Mouse (Mus musculus) cerebellum, adult 9-10 months (tissue): ENCODE measurements around the gene Trpv2.
A peak's percentile ranks its signal among the peaks of the same experiment; 100 is the strongest.

Experiments
- DNase-seq: peaks from one replicate; pipeline ENCODE4 v3.0.0; 2022

Trpv2 gene

GRCm38 (mm10) chr11:62573959-62574702, at the start of gene Trpv2:
Gene Trpv2 (plus strand): TSS chr11:62574486.
- no peak for DNase-seq

- DNase-seq: peak; percentile 9
Observed at GRCm38 (mm10) chr11:62537089-62537488, 37.2 kb upstream of the Trpv2 start.

GRCm38 (mm10) chr11:62537590-62537989, 36.7 kb upstream of the Trpv2 start:
- DNase-seq: no peak

- no peak for DNase-seq
Observed at GRCm38 (mm10) chr11:62538321-62539088, 35.8 kb upstream of the Trpv2 start.

GRCm38 (mm10) chr11:62539089-62539890, 35.0 kb upstream of the Trpv2 start, which contains the start of gene Cenpv:
Gene Cenpv (minus strand): TSS chr11:62539261.
- peak; percentile 83 for DNase-seq

GRCm38 (mm10) chr11:62540167-62540566, 34.1 kb upstream of the Trpv2 start:
- no peak for DNase-seq

- no peak for DNase-seq
Observed at GRCm38 (mm10) chr11:62540969-62541368, 33.3 kb upstream of the Trpv2 start.

GRCm38 (mm10) chr11:62541581-62541980, 32.7 kb upstream of the Trpv2 start:
- no peak for DNase-seq

- DNase-seq: no peak
Observed at GRCm38 (mm10) chr11:62543991-62544390, 30.3 kb upstream of the Trpv2 start.

GRCm38 (mm10) chr11:62549782-62550181, 24.5 kb upstream of the Trpv2 start:
- DNase-seq: peak; percentile 82

GRCm38 (mm10) chr11:62550227-62550685, 24.0 kb upstream of the Trpv2 start:
- DNase-seq: peak; percentile 70

GRCm38 (mm10) chr11:62550727-62551225, 23.5 kb upstream of the Trpv2 start, which contains the start of gene Ubb:
Gene Ubb (plus strand): TSS chr11:62551171.
- peak; percentile 99 for DNase-seq

GRCm38 (mm10) chr11:62551226-62552119, 22.8 kb upstream of the Trpv2 start:
- DNase-seq: peak; percentile 58

- DNase-seq: peak; percentile 31
Observed at GRCm38 (mm10) chr11:62553186-62553585, 21.1 kb upstream of the Trpv2 start.

GRCm38 (mm10) chr11:62553633-62554032, 20.7 kb upstream of the Trpv2 start:
- no peak for DNase-seq

GRCm38 (mm10) chr11:62554163-62554855, 20.0 kb upstream of the Trpv2 start:
- DNase-seq: no peak

- DNase-seq: peak; percentile 11
Observed at GRCm38 (mm10) chr11:62554934-62555517, 19.3 kb upstream of the Trpv2 start.

GRCm38 (mm10) chr11:62555896-62556412, 18.3 kb upstream of the Trpv2 start:
- DNase-seq: peak; percentile 34

- DNase-seq: no peak
Observed at GRCm38 (mm10) chr11:62557205-62557604, 17.1 kb upstream of the Trpv2 start.

- DNase-seq: no peak
Observed at GRCm38 (mm10) chr11:62558152-62558551, 16.1 kb upstream of the Trpv2 start.
